Mouse (Mus musculus): ENCODE measurements around the gene Itm2c.

The Itm2c gene

DNA sequence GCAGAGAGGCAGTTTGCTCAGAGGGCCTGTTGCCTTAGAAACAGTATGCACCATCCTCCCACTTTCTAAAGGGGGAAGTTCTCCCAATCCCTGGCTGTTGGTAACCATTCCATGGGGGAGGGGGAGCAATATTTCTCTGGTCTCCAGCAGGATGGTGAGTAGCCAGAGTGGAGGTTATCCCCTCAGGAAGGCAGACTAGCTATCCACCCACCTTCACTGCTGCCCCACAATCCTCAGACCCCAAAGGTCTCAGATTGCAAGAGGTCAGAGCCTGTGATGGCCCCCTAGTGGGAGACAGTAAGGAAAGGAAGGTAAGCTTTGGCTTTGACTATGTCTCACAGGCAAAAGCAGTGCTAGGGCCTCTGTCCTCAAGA, 5.3 kb downstream of the Itm2c start:
- DNase-seq (ENCODE audit: low spot score): peak; percentile 44

- no peak for DNase-seq (ENCODE audit: low spot score)
These were observed 6.6 kb downstream of the Itm2c start for GRCm38 (mm10) chr1:85900521-85901333.

GRCm38 (mm10) chr1:85901516-85902107, 7.5 kb downstream of the Itm2c start:
- DNase-seq (ENCODE audit: low spot score): no peak

GRCm38 (mm10) chr1:85902108-85902561, 8.1 kb downstream of the Itm2c start:
- peak; percentile 45 for DNase-seq (ENCODE audit: low spot score)

GRCm38 (mm10) chr1:85906892-85907291, 12.8 kb downstream of the Itm2c start:
- DNase-seq (ENCODE audit: low spot score): no peak

DNA sequence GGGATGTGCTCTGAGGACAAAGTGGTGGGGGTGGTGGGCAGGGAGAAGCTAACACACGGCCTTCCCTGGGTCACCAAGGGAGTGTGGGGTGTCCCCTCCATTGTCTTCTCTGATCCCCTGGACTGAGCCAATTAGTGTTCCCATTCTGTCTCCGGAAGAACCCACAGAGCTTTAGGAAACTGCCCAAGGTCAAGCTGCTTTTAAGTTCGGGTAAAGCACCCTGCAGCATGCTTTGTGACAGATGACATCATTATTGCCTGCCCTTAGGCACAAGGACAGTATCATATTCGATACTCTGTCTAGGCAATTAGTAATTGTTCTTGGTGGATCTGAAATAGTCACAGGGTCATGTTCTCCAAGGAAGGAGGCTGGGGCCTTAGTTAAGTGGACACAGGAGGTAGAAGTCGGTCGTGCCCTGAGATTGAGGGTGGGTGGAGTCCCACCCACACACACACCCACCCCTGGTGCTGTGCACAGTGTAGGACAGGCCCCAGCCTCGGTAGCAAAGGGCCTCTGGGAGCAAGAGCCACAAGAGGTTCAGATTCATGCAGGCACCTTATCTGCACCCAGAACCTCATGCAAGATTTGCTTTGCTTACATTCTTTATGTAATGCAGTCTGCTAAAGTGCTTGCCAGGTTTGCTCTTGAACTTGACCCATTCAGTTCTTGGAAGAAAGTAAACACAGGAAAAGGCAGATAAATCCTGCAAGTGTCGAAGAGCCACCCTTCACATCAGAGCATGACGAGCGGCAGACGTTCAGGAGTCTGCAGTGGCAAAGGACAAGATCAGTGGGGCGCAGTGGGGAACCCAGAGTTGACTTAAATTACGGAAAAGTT, 14.9 kb downstream of the Itm2c start:
- no peak for DNase-seq (ENCODE audit: low spot score)

GRCm38 (mm10) chr1:85913078-85913755, 19.1 kb downstream of the Itm2c start:
- no peak for DNase-seq (ENCODE audit: low spot score)

GRCm38 (mm10) chr1:85915890-85916289, 21.8 kb downstream of the Itm2c start:
- no peak for DNase-seq (ENCODE audit: low spot score)

DNA sequence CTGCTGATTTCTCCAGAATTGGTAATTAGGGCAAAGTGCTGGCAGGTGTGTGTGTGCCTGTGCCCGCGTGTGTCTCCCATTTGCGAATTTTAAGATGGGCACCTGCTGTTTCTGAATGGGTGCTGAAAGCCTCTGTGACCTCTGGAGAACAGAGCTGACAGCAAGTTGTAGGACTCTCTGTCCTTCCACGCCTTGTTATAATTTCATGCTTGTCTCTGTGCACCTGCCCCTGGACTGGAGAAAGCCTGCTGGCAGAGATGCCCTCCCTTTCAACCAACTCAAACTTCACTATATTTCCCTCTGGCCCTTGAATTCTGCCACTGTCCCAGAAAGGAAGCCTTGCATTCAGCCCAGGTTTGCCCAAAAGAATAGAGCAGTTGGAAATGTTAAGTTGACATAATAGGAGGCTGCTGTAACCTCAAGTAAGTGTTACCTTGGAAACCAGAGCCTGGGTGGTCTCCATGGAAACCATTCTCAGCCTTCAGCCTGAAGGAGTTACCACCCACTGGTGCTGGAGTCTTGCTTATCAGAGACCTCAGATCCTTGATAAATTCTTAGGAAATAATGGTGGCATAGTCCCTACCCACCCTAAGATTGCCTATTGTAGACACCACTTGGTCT, 22.9 kb downstream of the Itm2c start:
- DNase-seq (ENCODE audit: low spot score): peak; percentile 62

DNA sequence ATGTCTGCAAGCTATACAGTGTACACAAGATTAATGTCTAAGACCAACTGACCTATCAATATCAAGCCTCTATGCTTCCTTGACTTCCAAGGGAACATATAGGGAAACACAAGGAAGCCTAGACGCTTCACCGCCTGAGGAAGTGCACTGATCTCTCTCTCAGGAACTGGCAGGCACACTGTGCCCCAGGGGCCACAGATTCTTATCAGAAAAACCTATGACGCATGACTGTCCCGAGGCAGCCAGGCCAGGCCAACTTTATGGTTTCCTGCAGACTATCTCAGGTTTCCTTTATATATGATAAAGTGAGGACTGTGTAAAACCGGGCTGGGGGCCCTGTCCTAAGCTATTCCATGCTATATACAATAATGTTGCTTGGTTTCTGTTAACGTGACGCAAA, 25.5 kb downstream of the Itm2c start:
- DNase-seq (ENCODE audit: low spot score): no peak

DNA sequence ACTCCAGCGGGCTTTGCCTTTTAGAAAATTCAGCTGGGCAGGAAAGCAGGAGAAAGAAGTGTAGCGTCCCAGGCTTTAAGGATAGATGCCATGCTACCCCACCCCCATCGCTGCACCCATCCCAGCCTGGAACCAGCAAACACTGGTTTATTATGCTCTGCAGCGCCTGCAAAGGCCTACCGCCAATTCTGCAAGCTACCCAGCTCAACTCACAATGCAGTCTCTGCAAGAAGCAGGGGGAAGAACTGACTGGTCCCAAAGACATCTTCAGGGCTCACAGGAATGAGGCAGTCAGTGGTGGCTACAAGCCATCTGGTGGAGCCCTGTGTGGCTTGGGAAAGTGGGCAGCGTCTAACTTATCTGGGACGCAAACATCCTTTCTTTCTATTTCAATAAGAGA, 27.6 kb downstream of the Itm2c start:
- DNase-seq (ENCODE audit: low spot score): peak; percentile 64

DNA sequence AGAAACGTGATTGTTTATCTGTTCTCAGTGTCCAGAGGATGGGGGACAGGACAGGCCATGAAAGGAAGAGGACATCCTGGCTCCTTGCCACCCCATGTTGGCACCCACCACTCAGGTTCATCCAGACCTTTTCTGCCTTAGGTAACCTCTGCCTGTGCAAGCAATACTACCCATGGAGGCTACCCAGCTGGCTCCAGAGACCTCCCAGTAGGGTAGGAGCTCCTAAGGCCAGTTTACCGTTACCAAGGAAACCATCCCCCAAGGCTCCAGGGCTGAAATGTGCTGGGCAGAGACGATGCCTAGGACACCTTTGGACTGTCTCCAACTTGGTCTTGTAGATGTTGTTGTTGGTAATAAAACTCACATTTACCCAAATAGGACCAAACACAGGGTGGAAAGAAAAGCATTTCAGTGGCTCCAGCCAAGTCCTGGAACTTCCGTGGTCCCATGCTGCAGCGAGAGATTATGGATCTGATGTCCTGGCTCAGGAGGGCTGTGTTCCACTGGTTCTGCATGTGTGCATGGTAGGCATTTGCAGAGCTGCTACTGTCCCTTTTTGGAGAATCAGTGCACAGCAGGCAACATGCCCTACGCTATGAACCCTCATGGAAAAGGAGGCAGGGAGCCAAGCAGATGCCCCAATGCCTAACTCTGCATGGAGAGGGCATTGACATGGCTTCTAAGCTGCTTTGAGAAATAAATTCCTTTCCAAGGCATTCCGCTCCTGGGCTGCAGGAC, 28.2 kb downstream of the Itm2c start:
- DNase-seq (ENCODE audit: low spot score): no peak

GRCm38 (mm10) chr1:85922865-85923211, 28.8 kb downstream of the Itm2c start:
- no peak for DNase-seq (ENCODE audit: low spot score)

- DNase-seq (ENCODE audit: low spot score): no peak
These were observed 31.1 kb downstream of the Itm2c start for GRCm38 (mm10) chr1:85925183-85925582.

DNA sequence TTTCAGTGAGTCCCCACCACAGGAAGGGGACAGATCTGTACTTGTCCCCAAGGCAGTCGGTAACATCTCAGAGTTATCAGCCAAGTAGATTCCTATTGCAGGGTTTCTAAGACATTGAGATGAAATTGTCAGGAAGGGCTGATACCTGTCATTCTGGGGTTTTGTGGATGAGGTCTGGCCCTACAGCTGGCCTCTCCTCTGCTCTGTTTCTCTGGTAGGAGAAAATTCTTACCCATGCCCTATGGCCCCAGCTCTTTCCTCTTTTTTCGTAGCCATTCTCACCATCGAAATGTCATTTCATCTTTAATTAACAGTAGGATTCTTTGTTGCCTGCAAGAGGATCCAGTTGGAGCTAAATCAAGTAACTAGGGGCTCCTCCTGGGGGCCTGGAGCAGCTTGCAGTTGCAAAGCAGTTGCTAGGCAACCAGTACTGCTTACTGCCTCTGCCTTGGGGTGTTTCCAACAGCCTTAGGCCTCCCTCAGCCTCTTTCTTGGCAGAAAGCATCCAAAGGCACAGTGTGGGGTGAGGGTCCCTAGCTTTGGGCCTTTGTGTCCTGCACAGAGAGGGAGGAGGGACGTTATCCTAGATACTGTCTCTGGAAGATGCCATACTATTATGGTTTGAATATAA, 34.1 kb downstream of the Itm2c start, which contains the start of gene 4933407L21Rik:
Gene 4933407L21Rik, plus strand, starts transcription at position 427 of the 631 bp plus-strand sequence.
- peak; percentile 79 for DNase-seq (ENCODE audit: low spot score)

GRCm38 (mm10) chr1:85928688-85929065, 34.6 kb downstream of the Itm2c start:
- no peak for DNase-seq (ENCODE audit: low spot score)

GRCm38 (mm10) chr1:85929406-85929805, 35.3 kb downstream of the Itm2c start:
- no peak for DNase-seq (ENCODE audit: low spot score)

DNA sequence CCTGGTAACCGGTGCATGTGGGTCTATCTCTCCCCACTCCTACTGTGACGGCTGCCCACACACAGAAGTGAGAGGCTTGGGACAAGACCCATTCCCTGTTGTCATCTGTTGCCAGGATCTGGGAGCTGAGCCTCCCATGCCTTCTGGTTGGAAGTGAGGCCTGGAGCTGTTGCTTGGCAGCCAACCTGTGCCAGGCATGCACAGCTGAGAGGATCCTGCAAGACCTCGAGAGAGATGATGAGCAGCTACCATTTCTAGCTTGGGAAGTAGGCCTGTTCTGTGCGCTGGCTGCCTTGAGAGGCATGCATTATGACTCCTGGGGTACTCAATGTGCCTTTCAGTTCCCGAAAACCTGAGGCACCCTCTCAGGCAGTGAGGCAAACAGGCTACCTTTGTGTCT, 37.1 kb downstream of the Itm2c start:
- DNase-seq (ENCODE audit: low spot score): peak; percentile 58

- no peak for DNase-seq (ENCODE audit: low spot score)
These were observed 39.1 kb downstream of the Itm2c start for GRCm38 (mm10) chr1:85933226-85933625.

DNA sequence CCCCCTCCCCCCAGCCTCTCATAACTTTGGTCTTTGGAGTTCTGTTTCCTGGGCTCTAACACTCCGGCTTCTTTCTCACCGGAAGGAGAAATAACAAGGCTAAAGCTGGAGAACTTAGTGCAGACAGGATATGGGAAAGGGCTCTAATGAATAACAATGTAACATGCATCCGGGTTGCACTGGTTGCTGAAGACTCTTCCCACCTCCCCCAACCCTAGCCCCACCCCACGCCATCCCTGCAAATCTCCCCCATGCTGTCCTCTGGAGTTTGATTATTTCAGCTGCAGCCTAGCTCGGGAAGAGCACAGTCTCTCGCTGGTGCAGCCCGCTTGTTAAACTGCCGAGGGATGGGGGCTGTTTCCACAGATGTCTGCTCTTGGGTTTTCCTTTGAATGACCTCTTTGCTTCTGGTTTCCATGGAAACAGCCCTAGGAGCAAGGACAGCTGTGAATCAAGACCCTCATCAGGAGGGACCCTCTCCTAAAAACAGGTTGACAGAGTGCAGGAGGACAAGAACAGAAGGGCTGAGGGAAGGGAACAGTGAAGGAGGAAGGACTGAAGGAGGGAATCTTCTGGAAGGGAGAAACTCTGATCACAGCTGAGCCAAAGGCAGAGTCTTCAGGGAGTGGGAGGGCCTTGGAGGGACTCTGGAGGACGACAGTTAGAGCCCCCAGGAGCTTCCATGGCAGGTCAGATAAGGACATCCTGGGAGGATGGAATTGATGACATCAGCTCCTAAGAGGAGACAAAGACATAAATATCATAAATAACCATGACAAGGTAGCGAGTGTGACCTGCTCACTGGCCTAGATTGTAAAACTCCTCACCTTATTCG, 39.8 kb downstream of the Itm2c start:
- no peak for DNase-seq (ENCODE audit: low spot score)
